Mouse (Mus musculus) heart, postnatal 36 days (tissue): Measurements from ENCODE around the gene Pkp3. TPM values are rescaled to one million over a fixed set of nuclear protein-coding genes. Genes with fewer than 3 reads are reported as not detected.

Source experiments
- DNase-seq, 2 experiments: peaks; one replicate each; pipeline ENCODE4 v3.0.0; 2021 to 2022
- intact Hi-C: fragments of 180-260 bp; cut with DNase I; formaldehyde crosslinking; loops from one replicate; pipeline ENCODE4 v1.15.1; 2025
- total RNA-seq, 2 experiments: library from RNA; stranded (reverse); gene quantifications; 2 replicates each; pipeline ENCODE4 v1.2.3; 2021

Gene Pkp3
- total RNA-seq, 2 experiments from 2014 or later = not detected

- no peak for DNase-seq
- intact Hi-C loops = no loop called here
Measured at GRCm38 (mm10) chr7:141056976-141057375, 21.0 kb upstream of the Pkp3 start.

- intact Hi-C loops = no loop called here
- no peak for DNase-seq
Measured at GRCm38 (mm10) chr7:141057541-141057940, 20.5 kb upstream of the Pkp3 start.

- intact Hi-C loops = no loop called here
- DNase-seq = no peak
Measured at GRCm38 (mm10) chr7:141058601-141059341, 19.2 kb upstream of the Pkp3 start.

GRCm38 (mm10) chr7:141059929-141060328 lies 18.1 kb upstream of the Pkp3 start:
- no peak for DNase-seq
- intact Hi-C loops = no loop called here

- DNase-seq = peak; percentile 40 to 52
- intact Hi-C loops = no loop called here
Measured at GRCm38 (mm10) chr7:141060426-141061242, 17.4 kb upstream of the Pkp3 start, which contains the start of gene B4galnt4. TSS of gene B4galnt4 (plus strand) at chr7:141061104.

GRCm38 (mm10) chr7:141061269-141061692 lies 16.7 kb upstream of the Pkp3 start:
- DNase-seq = no peak
- intact Hi-C loops = no loop called here

- intact Hi-C loops = no loop called here
- no peak for DNase-seq
Measured at GRCm38 (mm10) chr7:141062525-141062924, 15.5 kb upstream of the Pkp3 start.

- intact Hi-C loops = no loop called here
Measured at GRCm38 (mm10) chr7:141063353-141063752, 14.7 kb upstream of the Pkp3 start.

GRCm38 (mm10) chr7:141064175-141064574 lies 13.8 kb upstream of the Pkp3 start:
- no peak for DNase-seq
- intact Hi-C loops = no loop called here

More at GRCm38 (mm10) chr7:141063353-141063752, 14.7 kb upstream of the Pkp3 start:
- no peak for DNase-seq

- DNase-seq = no peak
- intact Hi-C loops = no loop called here
Measured at GRCm38 (mm10) chr7:141064576-141064975, 13.4 kb upstream of the Pkp3 start.

GRCm38 (mm10) chr7:141068351-141068750 lies 9.7 kb upstream of the Pkp3 start:
- DNase-seq = no peak
- intact Hi-C loops = loop anchor here (2.0 kb wide), 1 partner anchor 18 kb away; no protein-coding TSS in a partner anchor

GRCm38 (mm10) chr7:141070058-141070862 lies 7.8 kb upstream of the Pkp3 start:
- DNase-seq = peak; percentile 76 to 81
- intact Hi-C loops = loop anchor here (1.0 to 5.0 kb wide), 3 partner anchors 107 to 225 kb away; partner anchors contain the start of gene Scgb1c1

GRCm38 (mm10) chr7:141072017-141072745 lies 5.8 kb upstream of the Pkp3 start:
- intact Hi-C loops = loop anchor here (5.0 kb wide), 1 partner anchor 105 kb away; no protein-coding TSS in a partner anchor
- DNase-seq = peak in 1 of 2 experiments; percentile 32

GRCm38 (mm10) chr7:141073782-141074181 lies 4.2 kb upstream of the Pkp3 start:
- intact Hi-C loops = loop anchor here (5.0 kb wide), 1 partner anchor 104 kb away; no protein-coding TSS in a partner anchor

GRCm38 (mm10) chr7:141078876-141079275 lies 858 bp downstream of the Pkp3 start:
- no peak for DNase-seq
- intact Hi-C loops = no loop called here

More at GRCm38 (mm10) chr7:141073782-141074181, 4.2 kb upstream of the Pkp3 start:
- no peak for DNase-seq

GRCm38 (mm10) chr7:141079481-141080449 lies 1.7 kb downstream of the Pkp3 start:
- DNase-seq = no peak
- intact Hi-C loops = no loop called here

GRCm38 (mm10) chr7:141087894-141088293 lies 9.9 kb downstream of the Pkp3 start:
- no peak for DNase-seq
- intact Hi-C loops = no loop called here

GRCm38 (mm10) chr7:141088473-141088872 lies 10.5 kb downstream of the Pkp3 start:
- intact Hi-C loops = no loop called here
- no peak for DNase-seq
